Mouse (Mus musculus): ENCODE data around the gene Mrrf.

The Mrrf gene

GRCm38 (mm10) chr2:36230366-36230765, 94.2 kb downstream of the Mrrf start, which contains the start of gene Ptgs1:
Ptgs1 (plus strand) TSS chr2:36230426.
- DNase-seq (ENCODE audit: low read depth, low spot score): no peak

GRCm38 (mm10) chr2:36230967-36231366, 94.8 kb downstream of the Mrrf start:
- DNase-seq (ENCODE audit: low read depth, low spot score): no peak

- no peak for DNase-seq (ENCODE audit: low read depth, low spot score)
Measured at GRCm38 (mm10) chr2:36234526-36235368, 98.6 kb downstream of the Mrrf start.

GRCm38 (mm10) chr2:36235917-36236316, 99.7 kb downstream of the Mrrf start:
- no peak for DNase-seq (ENCODE audit: low read depth, low spot score)

GRCm38 (mm10) chr2:36236889-36237288, 100.7 kb downstream of the Mrrf start:
- no peak for DNase-seq (ENCODE audit: low read depth, low spot score)

- no peak for DNase-seq (ENCODE audit: low read depth, low spot score)
Measured at GRCm38 (mm10) chr2:36237557-36237956, 101.4 kb downstream of the Mrrf start.

GRCm38 (mm10) chr2:36238467-36238866, 102.3 kb downstream of the Mrrf start:
- no peak for DNase-seq (ENCODE audit: low read depth, low spot score)

GRCm38 (mm10) chr2:36238951-36239350, 102.8 kb downstream of the Mrrf start:
- no peak for DNase-seq (ENCODE audit: low read depth, low spot score)
